Mouse (Mus musculus): ENCODE results near the gene Gm3336. TPM values are rescaled to one million over a fixed set of nuclear protein-coding genes. Genes with fewer than 3 reads are reported as not detected.
A peak's percentile ranks its signal among the peaks of the same experiment; 100 is the strongest.

The Gm3336 gene
- polyA plus RNA-seq, 1 experiment = 0.92 TPM

GRCm38 (mm10) chr8:70675336-70675735 is 43.0 kb upstream of the Gm3336 start:
- Histone ChIP-seq H3K27ac (ENCODE audit: insufficient read depth, low read length) (peak overlapping the region; percentile 99), H3K27me3 (ENCODE audit: control insufficient read depth, insufficient read depth, low read length) (no peaks in the 10 kb centered on the region), H3K4me1 (ENCODE audit: control insufficient read depth, insufficient read depth, insufficient read length) (peaks cover 33% of the 10 kb centered on the region; the same call in 1 of the 2 replicates), H3K36me3 (ENCODE audit: control insufficient read depth, insufficient read depth, low read length) (peaks cover 12% of the 10 kb centered on the region), H3K4me3 (ENCODE audit: extremely low read depth, insufficient read depth, insufficient read length) (no peak overlapping the region)
- TF ChIP-seq POLR2A (IDR thresholded peaks at IDR 0.05; ENCODE audit: low read depth, low read length) = no peak
- TF ChIP-seq CTCF (IDR thresholded peaks at IDR 0.05; ENCODE audit: extremely low read depth, insufficient read depth, insufficient read length, insufficient replicate concordance) = no peak
- WGBS = 18% methylated on average over 1 of the region's 1 CpGs
- peak in 1 of 2 experiments; percentile 45 for DNase-seq (ENCODE audit: low read depth in 1 of 2, low spot score in 2 of 2)

GRCm38 (mm10) chr8:70677451-70678080 is 40.8 kb upstream of the Gm3336 start:
- H3K4me3 ChIP-seq (ENCODE audit: extremely low read depth, insufficient read depth, insufficient read length) = no peak overlapping the region
- H3K36me3 ChIP-seq (ENCODE audit: control insufficient read depth, insufficient read depth, low read length) = peaks cover 12% of the 10 kb centered on the region
- no peak for TF ChIP-seq POLR2A (IDR thresholded peaks at IDR 0.05; ENCODE audit: low read depth, low read length)
- TF ChIP-seq CTCF (IDR thresholded peaks at IDR 0.05; ENCODE audit: extremely low read depth, insufficient read depth, insufficient read length, insufficient replicate concordance) = no peak
- H3K27ac ChIP-seq (ENCODE audit: insufficient read depth, low read length) = no peak overlapping the region
- peaks cover 41% of the 10 kb centered on the region for H3K4me1 ChIP-seq (ENCODE audit: control insufficient read depth, insufficient read depth, insufficient read length)
- H3K27me3 ChIP-seq (ENCODE audit: control insufficient read depth, insufficient read depth, low read length) = no peaks in the 10 kb centered on the region
- WGBS = 75% methylated on average over 15 of the region's 15 CpGs
- DNase-seq (ENCODE audit: low read depth in 1 of 2, low spot score in 2 of 2) = no peak

GRCm38 (mm10) chr8:70678679-70679078 is 39.7 kb upstream of the Gm3336 start:
- no peak for DNase-seq (ENCODE audit: low read depth in 1 of 2, low spot score in 2 of 2)

GRCm38 (mm10) chr8:70679404-70679803 is 38.9 kb upstream of the Gm3336 start:
- DNase-seq (ENCODE audit: low read depth in 1 of 2, low spot score in 2 of 2) = no peak
- 93% methylated on average over 4 of the region's 4 CpGs for WGBS

More at GRCm38 (mm10) chr8:70678679-70679078, 39.7 kb upstream of the Gm3336 start:
- Histone ChIP-seq H3K4me3 (ENCODE audit: extremely low read depth, insufficient read depth, insufficient read length) (no peak overlapping the region), H3K27ac (ENCODE audit: insufficient read depth, low read length) (no peak overlapping the region), H3K4me1 (ENCODE audit: control insufficient read depth, insufficient read depth, insufficient read length) (peaks cover 43% of the 10 kb centered on the region), H3K36me3 (ENCODE audit: control insufficient read depth, insufficient read depth, low read length) (peaks cover 12% of the 10 kb centered on the region), H3K27me3 (ENCODE audit: control insufficient read depth, insufficient read depth, low read length) (no peaks in the 10 kb centered on the region)
- TF ChIP-seq POLR2A (IDR thresholded peaks at IDR 0.05; ENCODE audit: low read depth, low read length) (no peak), CTCF (IDR thresholded peaks at IDR 0.05; ENCODE audit: extremely low read depth, insufficient read depth, insufficient read length, insufficient replicate concordance) (no peak)

GRCm38 (mm10) chr8:70680039-70680438 is 38.3 kb upstream of the Gm3336 start:
- TF ChIP-seq CTCF (IDR thresholded peaks at IDR 0.05; ENCODE audit: extremely low read depth, insufficient read depth, insufficient read length, insufficient replicate concordance) (no peak), POLR2A (IDR thresholded peaks at IDR 0.05; ENCODE audit: low read depth, low read length) (no peak)
- WGBS = 91% methylated on average over 3 of the region's 3 CpGs

More at GRCm38 (mm10) chr8:70679404-70679803, 38.9 kb upstream of the Gm3336 start:
- Histone ChIP-seq H3K4me3 (ENCODE audit: extremely low read depth, insufficient read depth, insufficient read length) (no peak overlapping the region), H3K36me3 (ENCODE audit: control insufficient read depth, insufficient read depth, low read length) (peaks cover 12% of the 10 kb centered on the region), H3K4me1 (ENCODE audit: control insufficient read depth, insufficient read depth, insufficient read length) (peaks cover 39% of the 10 kb centered on the region), H3K27me3 (ENCODE audit: control insufficient read depth, insufficient read depth, low read length) (no peaks in the 10 kb centered on the region), H3K27ac (ENCODE audit: insufficient read depth, low read length) (no peak overlapping the region)
- no peak for TF ChIP-seq CTCF (IDR thresholded peaks at IDR 0.05; ENCODE audit: extremely low read depth, insufficient read depth, insufficient read length, insufficient replicate concordance)
- no peak for TF ChIP-seq POLR2A (IDR thresholded peaks at IDR 0.05; ENCODE audit: low read depth, low read length)

GRCm38 (mm10) chr8:70681410-70681809 is 36.9 kb upstream of the Gm3336 start:
- no peak overlapping the region for H3K4me3 ChIP-seq (ENCODE audit: extremely low read depth, insufficient read depth, insufficient read length)
- DNase-seq (ENCODE audit: low read depth in 1 of 2, low spot score in 2 of 2) = no peak
- H3K36me3 ChIP-seq (ENCODE audit: control insufficient read depth, insufficient read depth, low read length) = peaks cover 12% of the 10 kb centered on the region
- no peak overlapping the region for H3K27ac ChIP-seq (ENCODE audit: insufficient read depth, low read length)
- H3K4me1 ChIP-seq (ENCODE audit: control insufficient read depth, insufficient read depth, insufficient read length) = peaks cover 22% of the 10 kb centered on the region
- no peaks in the 10 kb centered on the region for H3K27me3 ChIP-seq (ENCODE audit: control insufficient read depth, insufficient read depth, low read length)
- TF ChIP-seq CTCF (IDR thresholded peaks at IDR 0.05; ENCODE audit: extremely low read depth, insufficient read depth, insufficient read length, insufficient replicate concordance) (no peak), POLR2A (IDR thresholded peaks at IDR 0.05; ENCODE audit: low read depth, low read length) (no peak)
- WGBS = 63% methylated on average over 3 of the region's 3 CpGs

More at GRCm38 (mm10) chr8:70680039-70680438, 38.3 kb upstream of the Gm3336 start:
- Histone ChIP-seq H3K27me3 (ENCODE audit: control insufficient read depth, insufficient read depth, low read length) (no peaks in the 10 kb centered on the region), H3K27ac (ENCODE audit: insufficient read depth, low read length) (no peak overlapping the region), H3K4me3 (ENCODE audit: extremely low read depth, insufficient read depth, insufficient read length) (no peak overlapping the region), H3K36me3 (ENCODE audit: control insufficient read depth, insufficient read depth, low read length) (peaks cover 12% of the 10 kb centered on the region), H3K4me1 (ENCODE audit: control insufficient read depth, insufficient read depth, insufficient read length) (peaks cover 33% of the 10 kb centered on the region)
- DNase-seq (ENCODE audit: low read depth in 1 of 2, low spot score in 2 of 2) = no peak

- Histone ChIP-seq H3K4me3 (ENCODE audit: extremely low read depth, insufficient read depth, insufficient read length) (no peak overlapping the region), H3K27ac (ENCODE audit: insufficient read depth, low read length) (no peak overlapping the region), H3K27me3 (ENCODE audit: control insufficient read depth, insufficient read depth, low read length) (no peaks in the 10 kb centered on the region), H3K4me1 (ENCODE audit: control insufficient read depth, insufficient read depth, insufficient read length) (peaks cover 22% of the 10 kb centered on the region), H3K36me3 (ENCODE audit: control insufficient read depth, insufficient read depth, low read length) (peaks cover 12% of the 10 kb centered on the region)
- no peak for TF ChIP-seq CTCF (IDR thresholded peaks at IDR 0.05; ENCODE audit: extremely low read depth, insufficient read depth, insufficient read length, insufficient replicate concordance)
- no peak for DNase-seq (ENCODE audit: low read depth in 1 of 2, low spot score in 2 of 2)
- 61% methylated on average over 19 of the region's 19 CpGs for WGBS
These were observed 36.1 kb upstream of the Gm3336 start for GRCm38 (mm10) chr8:70682193-70682592.
